In the genomic region with DNA sequence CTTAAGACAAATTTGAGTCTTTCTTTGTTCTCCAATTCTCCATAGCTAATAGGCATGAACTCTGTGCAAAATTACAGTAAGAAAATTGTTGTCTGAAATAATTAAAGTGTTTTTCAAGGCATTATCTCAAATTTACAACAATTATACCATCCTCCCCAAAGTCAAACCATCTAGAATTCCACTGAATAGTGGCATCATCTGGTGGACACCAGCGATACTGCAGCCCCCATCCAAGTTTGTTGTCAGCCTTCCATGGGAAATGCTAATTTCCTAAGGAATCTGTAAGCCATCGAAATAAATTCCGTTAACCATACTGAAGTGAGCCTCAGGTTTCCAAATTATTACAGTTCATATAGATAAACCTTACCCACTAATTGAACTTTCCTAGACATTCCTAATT, we compare ENCODE assay signal across 7 mouse cellular contexts.
DNase-seq lines count a peak whose midpoint lies in the region; ATAC-seq and TF ChIP-seq lines count a peak whose summit lies in the region.

No protein-coding gene starts in this region.

- H3K79me2 ChIP-seq in C2C12 (ENCODE audit: control insufficient read depth, insufficient read depth), result no peaks in the 10 kb centered on the region

- no peak overlapping the region for H3ac ChIP-seq in C2C12 (ENCODE audit: control insufficient read depth, insufficient read length, low read depth)

- no peak for ATAC-seq in hindbrain, embryonic 14.5 days (ENCODE audit: low FRiP score)
- no peak for ATAC-seq in hindbrain, embryonic 16.5 days

- no peaks in the 10 kb centered on the region for H3K36me3 ChIP-seq in hindbrain, embryonic 14.5 days (replicated peaks; ENCODE audit: control insufficient read depth, insufficient read depth)
- no peaks in the 10 kb centered on the region for H3K36me3 ChIP-seq in hindbrain, embryonic 16.5 days (ENCODE audit: control insufficient read depth, insufficient read depth, low read length)
- H3K36me3 ChIP-seq in C2C12 (ENCODE audit: control insufficient read depth, insufficient read depth) (no peaks in the 10 kb centered on the region), E14TG2a.4 (ENCODE audit: insufficient read depth, low read length) (no peaks in the 10 kb centered on the region)

- DNase-seq in hindbrain, embryonic 14.5 days (ENCODE audit: low spot score), result peak; percentile 76
- peak; percentile 36 to 43 for DNase-seq in left cerebral cortex, postnatal 10 days (ENCODE audit: extremely low spot score in 1 of 2, low spot score in 2 of 2)
- no peak for DNase-seq in gastrocnemius, postnatal 14 days
- DNase-seq in urinary bladder, postnatal 36 days (ENCODE audit: low spot score in 2 of 2), result no peak

- peaks cover 28% of the 10 kb centered on the region for H3K4me1 ChIP-seq in hindbrain, embryonic 14.5 days (replicated peaks; ENCODE audit: control insufficient read depth, insufficient read depth, low read length)
- H3K4me1 ChIP-seq in hindbrain, embryonic 16.5 days (ENCODE audit: control insufficient read depth, insufficient read depth, low read depth, low read length), result peaks cover 24% of the 10 kb centered on the region
- peaks cover 18% of the 10 kb centered on the region for H3K4me1 ChIP-seq in E14TG2a.4 (replicated peaks; ENCODE audit: low read depth, low read length)

- H3K27me3 ChIP-seq in hindbrain, embryonic 14.5 days (ENCODE audit: control insufficient read depth, insufficient read depth, low read length), result 0 out of 2 replicates have a peak, but pooled peaks cover 4% of the 10 kb centered on the region
- no peaks in the 10 kb centered on the region for H3K27me3 ChIP-seq in hindbrain, embryonic 16.5 days (replicated peaks; ENCODE audit: control insufficient read depth, insufficient read depth, low read length)
- H3K27me3 ChIP-seq in C2C12 (ENCODE audit: control insufficient read depth, insufficient read depth, insufficient read length) (no peaks in the 10 kb centered on the region), E14TG2a.4 (ENCODE audit: insufficient read depth, low read length) (0 out of 2 replicates have a peak, but pooled peaks cover 8% of the 10 kb centered on the region)

- no peak overlapping the region for H3K27ac ChIP-seq in hindbrain, embryonic 14.5 days
- no peak overlapping the region for H3K27ac ChIP-seq in hindbrain, embryonic 16.5 days (ENCODE audit: low read depth, low read length)

- no peak overlapping the region for H3K4me3 ChIP-seq in hindbrain, embryonic 14.5 days (replicated peaks; ENCODE audit: low read length)
- H3K4me3 ChIP-seq in hindbrain, embryonic 16.5 days (ENCODE audit: low read length), result no peak overlapping the region
- no peak overlapping the region for H3K4me3 ChIP-seq in C2C12 (ENCODE audit: insufficient read depth, poor library complexity, severe bottlenecking)
- no peak overlapping the region for H3K4me3 ChIP-seq in E14TG2a.4 (replicated peaks; ENCODE audit: low read length)

- H3K79me3 ChIP-seq in C2C12 (ENCODE audit: low read depth), result no peaks in the 10 kb centered on the region

- H3K9ac ChIP-seq in hindbrain, embryonic 14.5 days, result no peak overlapping the region
- H3K9ac ChIP-seq in hindbrain, embryonic 16.5 days (ENCODE audit: low read depth, low read length), result no peak overlapping the region

- intact Hi-C loops in left cerebral cortex, postnatal 10 days (cut with DNase I), result loop anchor here (5.0 kb wide), 1 partner anchor 420 kb away; no protein-coding TSS in a partner anchor
- intact Hi-C loops in gastrocnemius, postnatal 14 days (cut with DNase I; ENCODE audit: low total_unique reads), result no loop called here

- WGBS in hindbrain, embryonic 14.5 days, result 43% methylated on average over 3 of the region's 3 CpGs
- WGBS in hindbrain, embryonic 16.5 days, result 34% methylated on average over 3 of the region's 3 CpGs

- H3K9me3 ChIP-seq in hindbrain, embryonic 14.5 days (ENCODE audit: control insufficient read depth, low read length), result no peaks in the 10 kb centered on the region
- no peaks in the 10 kb centered on the region for H3K9me3 ChIP-seq in hindbrain, embryonic 16.5 days (ENCODE audit: control insufficient read depth, low read length)
- H3K9me3 ChIP-seq in E14TG2a.4 (ENCODE audit: low read length), result no peaks in the 10 kb centered on the region

- TF ChIP-seq CTCF in C2C12 (IDR thresholded peaks at IDR 0.05; ENCODE audit: control insufficient read depth, insufficient read depth, insufficient read length) (peak; percentile 37), E14TG2a.4 (conservative IDR thresholded peaks at IDR 0.05; ENCODE audit: low read length) (peak; percentile 100)

- H3K4me2 ChIP-seq in hindbrain, embryonic 14.5 days (replicated peaks), result no peak overlapping the region
- H3K4me2 ChIP-seq in hindbrain, embryonic 16.5 days (ENCODE audit: low read length), result no peak overlapping the region

TF ChIP-seq in C2C12, 6 proteins besides CTCF, POLR2A, EP300 and RAD21:
- TF ChIP-seq MYOD1 (IDR thresholded peaks at IDR 0.05; ENCODE audit: control insufficient read depth, insufficient read length, low read depth) (no peak), MAX (IDR thresholded peaks at IDR 0.05) (no peak)

Comparison
In these comparisons a context has a peak if more than half of its experiments do, and no peak if none do; other contexts are left out.
1. DNase-seq: peak in hindbrain, embryonic 14.5 days (single experiment) and left cerebral cortex, postnatal 10 days (2 of 2); none in gastrocnemius, postnatal 14 days (single experiment) and urinary bladder, postnatal 36 days (0 of 2).